Mouse (Mus musculus) midbrain, embryonic 16.5 days (tissue): Measurements from ENCODE around the gene Fgf15. TPM values are rescaled to one million over a fixed set of nuclear protein-coding genes. Genes with fewer than 3 reads are reported as not detected.

ENCODE experiments used
- ATAC-seq: fragments of 200-750 bp; cut with Nextera tagmentation; 2 replicates; pipeline ENCODE4 v1.8.0; 2017; ENCODE audit warnings: moderate TSS enrichment
- H3K27ac ChIP-seq: fragments of 300-500 bp; sonication (generic); 2 replicates; pipeline ENCODE4 v1.5.1; 2014; ENCODE audit warnings: mild to moderate bottlenecking, low read length, mixed read lengths
- H3K27me3 ChIP-seq: fragments of 300-500 bp; sonication (generic); 2 replicates; pipeline ENCODE4 v1.6.1; 2014; ENCODE audit warnings: low read depth, low read length, mixed read lengths; ENCODE audit not compliant: control insufficient read depth, insufficient read depth
- H3K36me3 ChIP-seq: fragments of 300-500 bp; sonication (generic); 2 replicates; pipeline ENCODE4 v1.6.1; 2014; ENCODE audit warnings: mild to moderate bottlenecking, low read length, moderate library complexity, mixed read lengths; ENCODE audit not compliant: control insufficient read depth, insufficient read depth
- H3K4me1 ChIP-seq: fragments of 300-500 bp; sonication (generic); 2 replicates; pipeline ENCODE4 v1.6.1; 2014; ENCODE audit warnings: mild to moderate bottlenecking, low read length, mixed read lengths; ENCODE audit not compliant: control insufficient read depth, insufficient read depth
- H3K4me2 ChIP-seq: fragments of 300-500 bp; sonication (generic); 2 replicates; pipeline ENCODE4 v1.6.1; 2014; ENCODE audit warnings: mild to moderate bottlenecking, low read length, mixed read lengths
- H3K4me3 ChIP-seq: fragments of 300-500 bp; sonication (generic); 2 replicates; pipeline ENCODE4 v1.5.1; 2014; ENCODE audit warnings: low read depth, mild to moderate bottlenecking, low read length, moderate library complexity, mixed read lengths
- H3K9ac ChIP-seq: fragments of 300-500 bp; sonication (generic); 2 replicates; pipeline ENCODE4 v1.6.1; 2014; ENCODE audit warnings: low read depth, low read length, mixed read lengths
- H3K9me3 ChIP-seq: fragments of 300-500 bp; sonication (generic); replicated peaks from 2 replicates; pipeline ENCODE4 v1.6.1; 2014; ENCODE audit warnings: mild to moderate bottlenecking, low read length, mixed read lengths; ENCODE audit not compliant: control insufficient read depth, poor library complexity, severe bottlenecking
- WGBS: fragments of 180-500 bp; shearing (Covaris S2); extraction: QIAGEN DNeasy Blood & Tissue Kit; methylation state at CpG from one replicate; pipeline ENCODE4 v1.1.7; 2014; 5-methylcytosine and 5-hydroxymethylcytosine counted together
- polyA plus RNA-seq: library from polyadenylated mRNA; unstranded; fragments of >200 nt; fragmentation: Nextera tagmentation; extraction: Ambion mirVana; gene quantifications from 2 replicates; pipeline ENCODE4 v1.2.1, GENCODE M21; 2015

Gene Fgf15
- polyA plus RNA-seq, 1 experiment from 2014 or later = 19.0 TPM

DNA sequence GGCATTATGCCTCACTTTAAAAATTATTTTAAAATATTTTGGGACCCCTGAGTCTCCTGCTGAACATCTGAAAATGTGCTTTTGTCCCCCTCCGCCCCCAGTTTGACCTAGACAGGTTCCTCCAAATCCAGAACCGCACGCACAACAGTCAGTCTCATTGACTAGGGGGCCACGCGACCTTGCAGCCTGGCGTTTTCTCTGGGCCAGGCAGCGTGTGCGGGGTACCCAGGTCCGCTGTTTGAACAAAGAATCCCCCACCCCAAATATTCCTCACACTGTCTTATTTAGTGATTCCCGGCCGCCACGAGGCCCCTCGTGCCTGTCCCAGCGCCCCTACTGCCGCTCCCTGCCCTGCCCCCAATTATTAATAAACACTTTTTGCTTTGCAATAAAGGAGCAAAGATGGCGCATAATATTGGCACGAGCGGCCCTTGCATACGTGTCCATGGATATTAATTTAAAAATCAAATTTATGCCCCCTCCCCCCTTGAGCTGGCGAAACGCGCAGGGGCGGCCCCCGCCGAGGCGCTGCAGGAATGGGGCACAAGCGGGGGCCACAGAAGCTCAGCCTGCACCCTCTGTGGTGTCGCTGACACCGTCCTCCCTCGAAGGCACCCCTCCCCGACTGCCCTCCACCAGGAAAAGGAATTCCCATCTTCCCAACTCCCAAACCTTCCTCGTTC, 42.5 kb downstream of the Fgf15 start:
- Histone ChIP-seq H3K27me3 (peaks cover 42% of the 10 kb centered on the region), H3K9me3 (no peaks in the 10 kb centered on the region), H3K27ac (no peak overlapping the region), H3K4me3 (peak overlapping the region; percentile 48), H3K4me2 (peak overlapping the region; percentile 96), H3K9ac (peak overlapping the region; percentile 66), H3K4me1 (peaks cover 56% of the 10 kb centered on the region), H3K36me3 (no peaks in the 10 kb centered on the region)
- under 1% methylated on average over 32 of the region's 32 CpGs for WGBS
- ATAC-seq = no peak

DNA sequence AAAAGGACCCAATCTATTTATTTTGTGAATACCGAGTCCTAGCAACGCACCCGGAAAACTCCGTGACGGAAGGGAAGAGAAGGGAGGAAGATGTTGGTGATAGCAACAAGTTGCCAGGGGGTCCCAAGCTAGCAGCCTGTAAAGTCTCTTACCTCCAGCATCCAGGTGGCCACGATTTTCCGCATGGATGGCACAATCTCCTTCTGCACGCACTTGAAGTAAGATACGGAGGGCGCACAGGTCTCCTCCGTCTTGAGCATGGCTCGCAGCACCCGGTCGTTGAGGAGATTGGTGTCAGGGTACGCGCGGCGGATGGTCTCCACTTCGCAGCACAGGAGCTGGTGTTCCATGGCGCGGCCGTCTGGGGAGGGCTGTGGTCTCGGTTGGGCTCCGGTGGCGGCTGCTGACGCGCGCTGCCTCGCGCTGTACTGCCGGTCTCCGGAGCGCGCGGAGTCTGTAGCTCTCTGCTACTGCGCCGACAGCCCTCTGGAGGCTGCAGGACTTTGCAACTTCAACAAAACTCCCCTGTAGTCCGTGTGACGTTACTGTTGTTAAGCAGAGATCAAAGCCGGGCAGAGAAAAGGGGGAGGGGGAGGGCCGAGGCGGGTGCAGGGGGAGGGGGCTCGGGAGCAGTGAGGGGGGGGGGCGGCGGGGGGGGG, 43.1 kb downstream of the Fgf15 start, which contains the start of gene Ccnd1:
Ccnd1 (minus strand) TSS at position 582 of the 659 bp plus-strand sequence.
- H3K36me3 ChIP-seq = no peaks in the 10 kb centered on the region
- peak within 1 kb of the TSS; percentile 66 for H3K9ac ChIP-seq
- WGBS = 0% methylated on average over 38 of the region's 45 CpGs
- H3K4me1 ChIP-seq = peaks cover 56% of the 10 kb centered on the region
- peak within 1 kb of the TSS; percentile 96 for H3K4me2 ChIP-seq
- H3K27ac ChIP-seq = peak within 1 kb of the TSS; percentile 60; the same call in 1 of the 2 replicates
- H3K9me3 ChIP-seq = no peaks in the 10 kb centered on the region
- peaks cover 42% of the 10 kb centered on the region for H3K27me3 ChIP-seq
- H3K4me3 ChIP-seq = peak within 1 kb of the TSS; percentile 48
- ATAC-seq = 0 out of 2 replicates have a peak, but pooled peaks have one; percentile 25

DNA sequence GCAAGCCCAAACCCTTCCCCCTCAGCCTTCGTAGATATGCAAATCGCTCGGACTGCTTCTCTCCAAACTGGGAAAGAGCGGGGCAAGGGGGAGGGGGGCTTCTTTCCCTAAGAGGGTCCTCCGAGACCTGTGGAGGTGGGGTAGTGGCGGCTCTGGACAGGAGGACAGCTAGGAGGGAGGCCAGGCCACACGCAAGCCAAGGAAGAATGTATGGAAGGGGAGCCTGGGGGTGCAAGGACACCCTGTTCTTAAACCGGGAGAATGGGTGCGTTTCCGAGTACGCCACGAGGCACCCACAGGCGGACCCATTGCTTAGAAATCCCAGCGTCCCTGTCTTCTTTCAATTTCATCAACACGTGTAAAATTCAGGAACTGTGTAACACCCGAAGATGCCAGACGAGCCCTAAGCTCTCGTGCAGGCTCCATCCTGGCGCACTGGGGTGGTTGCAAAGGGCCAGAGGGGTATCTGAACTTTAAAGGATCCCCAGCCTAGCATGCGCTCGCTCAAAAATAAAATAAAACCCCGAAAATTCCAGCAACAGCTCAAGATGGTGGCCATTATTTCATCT, 43.8 kb downstream of the Fgf15 start:
- Histone ChIP-seq H3K9me3 (no peaks in the 10 kb centered on the region), H3K36me3 (no peaks in the 10 kb centered on the region), H3K4me3 (peak overlapping the region; percentile 48), H3K4me2 (peak overlapping the region; percentile 96), H3K9ac (no peak overlapping the region), H3K27me3 (peaks cover 42% of the 10 kb centered on the region), H3K4me1 (peaks cover 56% of the 10 kb centered on the region), H3K27ac (peak overlapping the region; percentile 7; the same call in 1 of the 2 replicates)
- WGBS = 0% methylated on average over 22 of the region's 22 CpGs
- no peak for ATAC-seq

DNA sequence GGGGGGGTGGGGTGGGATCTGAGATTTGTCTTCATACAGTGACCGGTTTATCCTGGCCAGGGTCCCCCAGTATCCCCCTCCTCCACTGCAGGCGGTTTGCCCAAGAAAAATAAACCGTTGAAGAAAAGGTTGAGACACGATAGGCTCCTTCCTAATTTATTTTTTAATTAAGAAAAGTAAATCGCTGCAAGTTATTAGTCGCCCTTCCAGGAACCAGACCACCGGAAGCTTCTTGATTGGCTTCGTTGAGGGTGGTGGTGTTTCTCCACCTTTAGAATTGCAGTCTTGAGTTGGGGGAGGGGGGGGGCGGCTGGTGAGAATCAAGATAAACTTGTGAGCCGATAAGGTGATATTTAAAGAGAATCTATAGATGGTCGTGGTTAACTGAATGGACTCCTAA, 44.3 kb downstream of the Fgf15 start:
- Histone ChIP-seq H3K9me3 (no peaks in the 10 kb centered on the region), H3K36me3 (no peaks in the 10 kb centered on the region), H3K4me2 (peak overlapping the region; percentile 96), H3K9ac (no peak overlapping the region), H3K4me3 (no peak overlapping the region; the same call in 1 of the 2 replicates), H3K4me1 (peaks cover 54% of the 10 kb centered on the region), H3K27ac (no peak overlapping the region; the same call in 1 of the 2 replicates), H3K27me3 (peaks cover 42% of the 10 kb centered on the region)
- WGBS = 2% methylated on average over 11 of the region's 11 CpGs
- no peak for ATAC-seq

DNA sequence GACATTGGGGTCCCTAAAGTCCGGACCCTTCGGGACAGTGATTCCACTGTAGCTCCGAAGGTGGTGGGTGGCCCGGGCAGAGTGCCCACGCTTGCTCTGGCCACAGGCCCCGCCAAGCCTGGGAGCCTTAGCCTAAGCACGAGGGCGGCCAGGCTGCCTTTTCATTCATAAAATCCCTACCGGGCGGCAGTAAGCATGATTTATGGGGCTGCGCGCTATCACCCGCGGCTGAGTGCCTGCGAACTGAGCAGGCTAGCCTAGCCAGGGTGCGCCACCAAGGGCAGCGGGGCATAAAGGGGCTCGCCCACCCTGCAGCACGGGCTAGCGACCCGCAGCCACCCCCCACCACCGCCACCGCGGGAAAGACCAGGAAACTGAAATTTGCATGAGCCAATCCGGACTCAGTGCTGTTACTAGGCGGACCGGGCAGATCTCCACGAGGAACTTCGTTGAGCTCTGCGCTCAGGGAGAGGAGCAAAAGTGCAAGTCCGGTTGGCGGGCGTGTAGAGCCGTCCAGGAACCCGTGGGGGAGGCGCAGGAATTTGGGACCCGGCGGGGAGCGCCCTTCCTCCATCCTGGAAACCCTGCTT, 45.0 kb downstream of the Fgf15 start:
- Histone ChIP-seq H3K27me3 (peaks cover 42% of the 10 kb centered on the region), H3K4me2 (peak overlapping the region; percentile 99), H3K9me3 (no peaks in the 10 kb centered on the region), H3K36me3 (no peaks in the 10 kb centered on the region), H3K9ac (peak overlapping the region; percentile 55), H3K4me1 (peaks cover 51% of the 10 kb centered on the region), H3K4me3 (peak overlapping the region; percentile 42), H3K27ac (peak overlapping the region; percentile 72)
- ATAC-seq = peak; percentile 49
- WGBS = under 1% methylated on average over 39 of the region's 39 CpGs

DNA sequence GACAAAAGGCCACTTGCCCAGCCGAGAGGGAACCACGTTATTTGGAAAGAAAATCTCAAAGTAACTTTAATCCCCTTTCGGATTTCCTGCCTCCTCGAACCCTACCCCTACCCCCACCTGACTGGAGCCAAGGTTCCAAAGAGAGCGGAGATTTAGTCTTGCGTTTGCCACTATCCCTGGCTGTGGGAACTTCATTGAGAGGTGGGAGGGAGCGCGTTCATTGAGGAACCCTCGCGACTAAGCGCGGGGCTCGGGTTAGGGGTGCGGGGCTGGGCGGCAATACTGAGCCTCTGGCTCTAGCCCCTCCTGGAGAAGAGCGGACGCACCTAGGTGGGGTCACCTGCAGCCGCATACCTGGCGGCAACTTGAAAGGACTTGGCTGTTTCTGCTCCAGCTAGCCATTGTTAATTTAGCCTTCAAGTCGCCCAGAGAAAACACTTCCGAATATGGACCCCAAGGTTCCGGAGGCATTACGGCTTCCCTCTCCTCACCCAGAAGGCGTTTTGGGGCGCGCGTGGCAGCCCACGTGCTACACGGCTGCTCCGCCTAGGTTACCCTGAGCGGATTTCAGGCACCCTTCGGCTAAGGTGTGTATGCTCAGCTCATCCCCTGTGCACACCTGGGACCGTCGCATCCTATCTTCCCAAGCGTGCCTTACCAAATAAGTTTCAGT, 45.9 kb downstream of the Fgf15 start:
- under 1% methylated on average over 35 of the region's 35 CpGs for WGBS
- no peak for ATAC-seq
- Histone ChIP-seq H3K9ac (no peak overlapping the region), H3K4me1 (peaks cover 51% of the 10 kb centered on the region), H3K36me3 (no peaks in the 10 kb centered on the region), H3K4me3 (peak overlapping the region; percentile 54), H3K9me3 (no peaks in the 10 kb centered on the region), H3K27ac (no peak overlapping the region), H3K4me2 (peak overlapping the region; percentile 99), H3K27me3 (peaks cover 42% of the 10 kb centered on the region)

DNA sequence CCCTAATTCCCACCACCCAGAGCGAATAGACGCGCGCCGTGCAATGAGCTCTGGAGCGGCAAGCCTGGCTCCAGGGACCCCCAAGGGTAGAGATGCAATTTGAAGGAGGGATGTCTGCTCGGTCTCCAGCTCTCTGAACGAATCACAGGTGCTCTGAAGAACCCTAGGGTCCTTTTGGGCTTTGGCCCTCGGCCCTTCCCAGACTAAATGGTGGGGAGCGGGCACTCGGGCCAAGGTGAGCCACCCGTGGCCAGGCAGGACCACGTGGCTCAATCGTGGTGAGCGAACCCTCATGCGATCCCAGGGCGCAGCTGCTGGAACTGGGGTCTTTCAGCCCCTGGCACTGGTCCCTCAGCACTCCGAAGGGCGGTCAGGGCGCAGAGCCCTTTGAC, 46.4 kb downstream of the Fgf15 start:
- peak overlapping the region; percentile 64 for H3K9ac ChIP-seq
- H3K4me3 ChIP-seq = peak overlapping the region; percentile 54
- no peaks in the 10 kb centered on the region for H3K9me3 ChIP-seq
- H3K27me3 ChIP-seq = peaks cover 42% of the 10 kb centered on the region
- H3K36me3 ChIP-seq = no peaks in the 10 kb centered on the region
- H3K27ac ChIP-seq = no peak overlapping the region
- H3K4me2 ChIP-seq = peak overlapping the region; percentile 99
- H3K4me1 ChIP-seq = peaks cover 51% of the 10 kb centered on the region
- ATAC-seq = no peak
- 1% methylated on average over 20 of the region's 20 CpGs for WGBS

DNA sequence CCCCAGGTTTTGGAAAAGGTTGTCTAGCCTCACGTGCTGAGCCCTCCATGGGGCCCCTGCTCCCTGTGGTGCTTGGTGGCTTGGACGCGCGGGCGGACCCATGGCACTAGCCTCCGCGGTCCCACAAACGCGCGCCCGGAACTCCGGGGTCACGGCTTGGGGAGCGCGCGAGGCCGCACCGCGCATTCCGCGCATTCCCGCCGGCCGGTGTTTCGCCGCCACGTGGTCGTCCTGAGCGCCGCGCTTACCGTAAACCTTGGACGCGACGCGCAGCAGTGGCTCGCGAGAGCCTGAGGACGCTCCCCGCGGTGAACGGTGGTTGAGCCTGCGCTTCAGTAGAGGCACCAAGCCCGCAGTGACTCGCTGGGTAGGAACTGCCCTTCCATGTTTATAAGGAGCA, 46.9 kb downstream of the Fgf15 start:
- Histone ChIP-seq H3K9ac (peak overlapping the region; percentile 64), H3K27ac (no peak overlapping the region), H3K4me2 (peak overlapping the region; percentile 99), H3K4me3 (peak overlapping the region; percentile 54), H3K9me3 (no peaks in the 10 kb centered on the region), H3K4me1 (peaks cover 46% of the 10 kb centered on the region), H3K27me3 (peaks cover 38% of the 10 kb centered on the region), H3K36me3 (no peaks in the 10 kb centered on the region)
- peak; percentile 59 for ATAC-seq
- under 1% methylated on average over 44 of the region's 45 CpGs for WGBS
